17 mouse cellular contexts compared by ENCODE assay signal in genomic region chr17:6062793-6063192, GRCm38 (mm10).
"Had no signal": no experiment of that assay in that cellular context is flagged by ENCODE, and none has a peak within 500 bp of the region (broad histone marks: within the 10 kb centered on the region; RNA-seq: fewer than 3 reads in every experiment).

No protein-coding gene starts in this region.

- H3K27me3 ChIP-seq: limb, embryonic 12.5 days; liver, embryonic 13.5 days; lung, embryonic 15.5 days; megakaryocyte, embryonic 14.5 days; midbrain, embryonic 15.5 days; neural tube, embryonic 13.5 days had no signal

- H3K9me3 ChIP-seq: limb, embryonic 12.5 days; liver, embryonic 13.5 days; lung, embryonic 15.5 days; megakaryocyte, embryonic 14.5 days; midbrain, embryonic 15.5 days; neural tube, embryonic 13.5 days had no signal

- H3K27ac ChIP-seq: kidney, postnatal 0 days; layer of hippocampus, adult 2 months; limb, embryonic 12.5 days; liver, embryonic 13.5 days; lung, embryonic 15.5 days; macrophage; midbrain, embryonic 15.5 days; neural tube, embryonic 13.5 days had no signal

- H3K4me2 ChIP-seq: limb, embryonic 12.5 days; liver, embryonic 13.5 days; lung, embryonic 15.5 days; midbrain, embryonic 11.5 days; midbrain, embryonic 15.5 days; neural tube, embryonic 13.5 days had no signal

- H3K9ac ChIP-seq: limb, embryonic 12.5 days; liver, embryonic 13.5 days; liver, postnatal 0 days; lung, embryonic 15.5 days; midbrain, embryonic 15.5 days; neural tube, embryonic 13.5 days had no signal

- DNase-seq: kidney, postnatal 36 days; liver; liver, embryonic 13.5 days; liver, postnatal 0 days; lung, postnatal 14 days; retina, postnatal 1 day; right cerebral cortex, postnatal 14 days; thymus, postnatal 36 days had no signal

- H3K4me1 ChIP-seq: limb, embryonic 12.5 days; liver, embryonic 13.5 days; lung, embryonic 15.5 days; megakaryocyte, embryonic 14.5 days; midbrain, embryonic 15.5 days; neural tube, embryonic 13.5 days had no signal

- H3K4me3 ChIP-seq: layer of hippocampus, adult 2 months; limb, embryonic 12.5 days; liver, embryonic 13.5 days; lung, embryonic 15.5 days; megakaryocyte, embryonic 14.5 days; midbrain, embryonic 15.5 days; neural tube, embryonic 13.5 days had no signal

- ATAC-seq: liver, postnatal 0 days; midbrain, embryonic 15.5 days had no signal
